Mouse (Mus musculus): ENCODE measurements around the gene Prss8. TPM values are rescaled to one million over a fixed set of nuclear protein-coding genes. Genes with fewer than 3 reads are reported as not detected.
"Not testable (repeated sequence)": the region's sequence is repeated elsewhere in the genome, so short reads cannot be mapped to it uniquely, and the experiment has no call there.

The Prss8 gene
- 0.25 and 1.3 TPM in 2 replicates for total RNA-seq (2017)

GRCm38 (mm10) chr7:127929923-127930322, at the start of gene Prss8:
Gene Prss8, minus strand, starts transcription at chr7:127930104.
- ATAC-seq (ENCODE audit: extremely low read depth, insufficient number of reproducible peaks, low FRiP score, poor library complexity, severe bottlenecking) = no peak

GRCm38 (mm10) chr7:127978856-127979255, 49.0 kb upstream of the Prss8 start:
- ATAC-seq (ENCODE audit: extremely low read depth, insufficient number of reproducible peaks, low FRiP score, poor library complexity, severe bottlenecking) = no peak

- ATAC-seq (ENCODE audit: extremely low read depth, insufficient number of reproducible peaks, low FRiP score, poor library complexity, severe bottlenecking) = no peak
Observed at GRCm38 (mm10) chr7:127974413-127974930, 44.6 kb upstream of the Prss8 start.

- no peak for ATAC-seq (ENCODE audit: extremely low read depth, insufficient number of reproducible peaks, low FRiP score, poor library complexity, severe bottlenecking)
Observed at GRCm38 (mm10) chr7:127967922-127968828, 38.3 kb upstream of the Prss8 start.

- ATAC-seq (ENCODE audit: extremely low read depth, insufficient number of reproducible peaks, low FRiP score, poor library complexity, severe bottlenecking) = peak; percentile 91
Observed at GRCm38 (mm10) chr7:127967004-127967921, 37.4 kb upstream of the Prss8 start, which contains the start of gene Fus. Gene Fus, plus strand, starts transcription at chr7:127967457.

- ATAC-seq (ENCODE audit: extremely low read depth, insufficient number of reproducible peaks, low FRiP score, poor library complexity, severe bottlenecking) = no peak
Observed at GRCm38 (mm10) chr7:127966371-127966918, 36.5 kb upstream of the Prss8 start.

- no peak for ATAC-seq (ENCODE audit: extremely low read depth, insufficient number of reproducible peaks, low FRiP score, poor library complexity, severe bottlenecking)
Observed at GRCm38 (mm10) chr7:127959364-127959763, 29.5 kb upstream of the Prss8 start.

- ATAC-seq (ENCODE audit: extremely low read depth, insufficient number of reproducible peaks, low FRiP score, poor library complexity, severe bottlenecking) = peak; percentile 33; the same call in 1 of the 2 replicates
Observed at GRCm38 (mm10) chr7:127952864-127953581, 23.1 kb upstream of the Prss8 start.

- ATAC-seq (ENCODE audit: extremely low read depth, insufficient number of reproducible peaks, low FRiP score, poor library complexity, severe bottlenecking) = no peak
Observed at GRCm38 (mm10) chr7:127946470-127947023, 16.6 kb upstream of the Prss8 start, which contains the start of gene Prss36. Gene Prss36, minus strand, starts transcription at chr7:127946725.

- ATAC-seq (ENCODE audit: extremely low read depth, insufficient number of reproducible peaks, low FRiP score, poor library complexity, severe bottlenecking) = no peak
Observed at GRCm38 (mm10) chr7:127944614-127945013, 14.7 kb upstream of the Prss8 start.

GRCm38 (mm10) chr7:127942097-127942496, 12.2 kb upstream of the Prss8 start:
- not testable (repeated sequence) for ATAC-seq (ENCODE audit: extremely low read depth, insufficient number of reproducible peaks, low FRiP score, poor library complexity, severe bottlenecking)

GRCm38 (mm10) chr7:127936216-127936884, 6.4 kb upstream of the Prss8 start:
- no peak for ATAC-seq (ENCODE audit: extremely low read depth, insufficient number of reproducible peaks, low FRiP score, poor library complexity, severe bottlenecking)

GRCm38 (mm10) chr7:127935748-127936159, 5.8 kb upstream of the Prss8 start:
- ATAC-seq (ENCODE audit: extremely low read depth, insufficient number of reproducible peaks, low FRiP score, poor library complexity, severe bottlenecking) = no peak

GRCm38 (mm10) chr7:127935028-127935722, 5.3 kb upstream of the Prss8 start:
- peak; percentile 97 for ATAC-seq (ENCODE audit: extremely low read depth, insufficient number of reproducible peaks, low FRiP score, poor library complexity, severe bottlenecking)

- ATAC-seq (ENCODE audit: extremely low read depth, insufficient number of reproducible peaks, low FRiP score, poor library complexity, severe bottlenecking) = no peak
Observed at GRCm38 (mm10) chr7:127934075-127934474, 4.2 kb upstream of the Prss8 start.

- no peak for ATAC-seq (ENCODE audit: extremely low read depth, insufficient number of reproducible peaks, low FRiP score, poor library complexity, severe bottlenecking)
Observed at GRCm38 (mm10) chr7:127932273-127933031, 2.5 kb upstream of the Prss8 start.
